Mouse (Mus musculus) lung, adult 2 months (tissue): ENCODE results near the gene Cd200r2.

ENCODE experiments used
- CTCF ChIP-seq: fragments of 200-500 bp; IDR thresholded peaks from 2 replicates; pipeline ENCODE4 v1.5.1; 2011; ENCODE audit warnings: mild to moderate bottlenecking, low read length, control low read depth; ENCODE audit not compliant: insufficient read depth
- POLR2A ChIP-seq: fragments of 200-500 bp; IDR thresholded peaks from 2 replicates; pipeline ENCODE4 v1.6.1; 2011; ENCODE audit warnings: low read depth, mild to moderate bottlenecking, control low read depth, low read length, borderline replicate concordance; ENCODE audit errors: extremely low read depth

- TF ChIP-seq CTCF, result no peak
- TF ChIP-seq POLR2A, result no peak
Measured at GRCm38 (mm10) chr16:44820545-44820944, 46.4 kb upstream of the Cd200r2 start.
